Mouse (Mus musculus) heart, adult 2 months (tissue): Measurements from ENCODE around the gene Cutal.

Experiments
- CTCF ChIP-seq: fragments of 200-600 bp; IDR thresholded peaks from 2 replicates; pipeline ENCODE4 v1.8.1; 2022; ENCODE audit warnings: antibody characterized with exemption, mild to moderate bottlenecking, moderate library complexity
- POLR2A ChIP-seq: fragments of 200-500 bp; IDR thresholded peaks from 2 replicates; pipeline ENCODE4 v1.6.1; 2011; ENCODE audit warnings: mild to moderate bottlenecking, low read depth, low read length, control low read depth; ENCODE audit not compliant: insufficient read depth

- no peak for TF ChIP-seq CTCF
- TF ChIP-seq POLR2A, result no peak
Measured at GRCm38 (mm10) chr2:34941061-34941675, 67.0 kb downstream of the Cutal start.
